Mouse (Mus musculus) kidney, embryonic 14.5 days (tissue): ENCODE results near the gene Ppard. TPM values are rescaled to one million over a fixed set of nuclear protein-coding genes. Genes with fewer than 3 reads are reported as not detected.

ENCODE experiments used
- ATAC-seq: fragments of 200-750 bp; cut with Nextera tagmentation; 2 replicates; pipeline ENCODE4 v1.8.0; 2017; ENCODE audit warnings: moderate number of reproducible peaks, mild to moderate bottlenecking, moderate TSS enrichment, moderate library complexity; ENCODE audit not compliant: low FRiP score, low TSS enrichment
- H3K27ac ChIP-seq: fragments of 300-500 bp; sonication (generic); 2 replicates; pipeline ENCODE4 v1.5.1; 2014; ENCODE audit warnings: low read depth, mild to moderate bottlenecking, low read length, moderate library complexity, mixed read lengths
- H3K27me3 ChIP-seq: fragments of 300-500 bp; sonication (generic); 2 replicates; pipeline ENCODE4 v1.6.1; 2014; ENCODE audit warnings: mild to moderate bottlenecking, low read length; ENCODE audit not compliant: control insufficient read depth, insufficient read depth
- H3K36me3 ChIP-seq: fragments of 300-500 bp; sonication (generic); 2 replicates; pipeline ENCODE4 v1.6.1; 2014; ENCODE audit warnings: low read length, mixed read lengths; ENCODE audit not compliant: control insufficient read depth, insufficient read depth
- H3K4me1 ChIP-seq: fragments of 300-500 bp; sonication (generic); 2 replicates; pipeline ENCODE4 v1.6.1; 2014; ENCODE audit warnings: low read length, mixed read lengths; ENCODE audit not compliant: control insufficient read depth, insufficient read depth
- H3K4me2 ChIP-seq: fragments of 300-500 bp; sonication (generic); replicated peaks from 2 replicates; pipeline ENCODE4 v1.6.1; 2014; ENCODE audit warnings: low read depth, mild to moderate bottlenecking, low read length
- H3K4me3 ChIP-seq: fragments of 300-500 bp; sonication (generic); 2 replicates; pipeline ENCODE4 v1.5.1; 2014; ENCODE audit warnings: mild to moderate bottlenecking, low read length
- H3K9ac ChIP-seq: fragments of 300-500 bp; sonication (generic); 2 replicates; pipeline ENCODE4 v1.6.1; 2014; ENCODE audit warnings: low read depth, mild to moderate bottlenecking, low read length, moderate library complexity
- H3K9me3 ChIP-seq: fragments of 300-500 bp; sonication (generic); 2 replicates; pipeline ENCODE4 v1.6.1; 2016; ENCODE audit warnings: low read length; ENCODE audit not compliant: control insufficient read depth
- WGBS: fragments of 180-500 bp; shearing (Covaris S2); extraction: QIAGEN DNeasy Blood & Tissue Kit; methylation state at CpG from one replicate; pipeline ENCODE4 v1.1.7; 2014; 5-methylcytosine and 5-hydroxymethylcytosine counted together
- polyA plus RNA-seq: library from polyadenylated mRNA; unstranded; fragments of >200 nt; fragmentation: Nextera tagmentation; extraction: Ambion mirVana; gene quantifications from 2 replicates; pipeline ENCODE4 v1.2.1, GENCODE M21; 2014

Gene Ppard
- polyA plus RNA-seq, 1 experiment from 2014 or later: 2.3 TPM

GRCm38 (mm10) chr17:28335267-28335666 is 102.8 kb downstream of the Ppard start:
- H3K27me3 ChIP-seq: no peaks in the 10 kb centered on the region
- H3K4me2 ChIP-seq: no peak overlapping the region
- peaks cover 33% of the 10 kb centered on the region for H3K4me1 ChIP-seq
- H3K27ac ChIP-seq: no peak overlapping the region
- WGBS: 60% methylated on average over 10 of the region's 10 CpGs
- no peak overlapping the region for H3K4me3 ChIP-seq
- H3K36me3 ChIP-seq: peaks cover 76% of the 10 kb centered on the region
- ATAC-seq: no peak
- H3K9ac ChIP-seq: no peak overlapping the region
- no peaks in the 10 kb centered on the region for H3K9me3 ChIP-seq

GRCm38 (mm10) chr17:28337547-28337946 is 105.0 kb downstream of the Ppard start:
- 89% methylated on average over 7 of the region's 7 CpGs for WGBS
- Histone ChIP-seq H3K9me3 (no peaks in the 10 kb centered on the region), H3K36me3 (peaks cover 53% of the 10 kb centered on the region), H3K27me3 (no peaks in the 10 kb centered on the region), H3K4me3 (no peak overlapping the region), H3K4me1 (peaks cover 43% of the 10 kb centered on the region), H3K27ac (no peak overlapping the region), H3K4me2 (no peak overlapping the region), H3K9ac (no peak overlapping the region)
- no peak for ATAC-seq

- H3K27ac ChIP-seq: peak overlapping the region; percentile 62; the same call in 1 of the 2 replicates
- H3K9ac ChIP-seq: peak overlapping the region; percentile 35; the same call in 1 of the 2 replicates
- H3K36me3 ChIP-seq: peaks cover 34% of the 10 kb centered on the region
- H3K4me2 ChIP-seq: peak overlapping the region; percentile 38
- H3K4me1 ChIP-seq: peaks cover 38% of the 10 kb centered on the region
- 74% methylated on average over 7 of the region's 7 CpGs for WGBS
- no peaks in the 10 kb centered on the region for H3K9me3 ChIP-seq
- no peak overlapping the region for H3K4me3 ChIP-seq
- H3K27me3 ChIP-seq: no peaks in the 10 kb centered on the region
- ATAC-seq: 0 out of 2 replicates have a peak, but pooled peaks have one; percentile 11
These were observed 108.1 kb downstream of the Ppard start for GRCm38 (mm10) chr17:28340578-28340977.

GRCm38 (mm10) chr17:28341091-28341490 is 108.6 kb downstream of the Ppard start:
- H3K27ac ChIP-seq: peak overlapping the region; percentile 62; the same call in 1 of the 2 replicates
- no peaks in the 10 kb centered on the region for H3K27me3 ChIP-seq
- ATAC-seq: peak; percentile 69
- peaks cover 29% of the 10 kb centered on the region for H3K36me3 ChIP-seq
- peaks cover 43% of the 10 kb centered on the region for H3K4me1 ChIP-seq
- H3K4me2 ChIP-seq: peak overlapping the region; percentile 38
- H3K9me3 ChIP-seq: no peaks in the 10 kb centered on the region
- WGBS: 6% methylated on average over 26 of the region's 26 CpGs
- H3K4me3 ChIP-seq: peak overlapping the region; percentile 18
- peak overlapping the region; percentile 35; the same call in 1 of the 2 replicates for H3K9ac ChIP-seq

GRCm38 (mm10) chr17:28344050-28344607 is 111.6 kb downstream of the Ppard start:
- no peak overlapping the region; the same call in 1 of the 2 replicates for H3K4me2 ChIP-seq
- no peak for ATAC-seq
- H3K9me3 ChIP-seq: no peaks in the 10 kb centered on the region
- H3K27me3 ChIP-seq: no peaks in the 10 kb centered on the region
- H3K4me1 ChIP-seq: peaks cover 71% of the 10 kb centered on the region
- peak overlapping the region; percentile 23; the same call in 1 of the 2 replicates for H3K9ac ChIP-seq
- 31% methylated on average over 4 of the region's 4 CpGs for WGBS
- H3K27ac ChIP-seq: no peak overlapping the region
- no peak overlapping the region for H3K4me3 ChIP-seq
- peaks cover 10% of the 10 kb centered on the region for H3K36me3 ChIP-seq

- Histone ChIP-seq H3K27me3 (no peaks in the 10 kb centered on the region), H3K4me3 (no peak overlapping the region), H3K36me3 (peaks cover 6% of the 10 kb centered on the region), H3K9ac (no peak overlapping the region), H3K4me2 (peak overlapping the region; percentile 40; the same call in 1 of the 2 replicates), H3K4me1 (peaks cover 75% of the 10 kb centered on the region), H3K27ac (peak overlapping the region; percentile 92; the same call in 1 of the 2 replicates), H3K9me3 (no peaks in the 10 kb centered on the region)
- 60% methylated on average over 3 of the region's 3 CpGs for WGBS
- ATAC-seq: no peak
These were observed 112.2 kb downstream of the Ppard start for GRCm38 (mm10) chr17:28344670-28345069.

GRCm38 (mm10) chr17:28345271-28345721 is 112.8 kb downstream of the Ppard start:
- Histone ChIP-seq H3K4me1 (peaks cover 72% of the 10 kb centered on the region), H3K4me3 (peak overlapping the region; percentile 9; the same call in 1 of the 2 replicates), H3K27me3 (no peaks in the 10 kb centered on the region), H3K36me3 (no peaks in the 10 kb centered on the region), H3K27ac (peak overlapping the region; percentile 92), H3K9ac (peak overlapping the region; percentile 45; the same call in 1 of the 2 replicates), H3K4me2 (peak overlapping the region; percentile 40), H3K9me3 (no peaks in the 10 kb centered on the region)
- 16% methylated on average over 8 of the region's 8 CpGs for WGBS
- 0 out of 2 replicates have a peak, but pooled peaks have one; percentile 3 for ATAC-seq

- Histone ChIP-seq H3K4me1 (peaks cover 67% of the 10 kb centered on the region), H3K27ac (peak overlapping the region; percentile 92), H3K4me2 (peak overlapping the region; percentile 40), H3K27me3 (no peaks in the 10 kb centered on the region), H3K4me3 (peak overlapping the region; percentile 9), H3K36me3 (no peaks in the 10 kb centered on the region), H3K9ac (peak overlapping the region; percentile 45; the same call in 1 of the 2 replicates), H3K9me3 (no peaks in the 10 kb centered on the region)
- ATAC-seq: no peak
- 10% methylated on average over 10 of the region's 10 CpGs for WGBS
These were observed 113.4 kb downstream of the Ppard start for GRCm38 (mm10) chr17:28345882-28346281.

GRCm38 (mm10) chr17:28347327-28347726 is 114.8 kb downstream of the Ppard start:
- Histone ChIP-seq H3K4me3 (no peak overlapping the region), H3K27me3 (no peaks in the 10 kb centered on the region), H3K9me3 (no peaks in the 10 kb centered on the region), H3K4me1 (peaks cover 64% of the 10 kb centered on the region), H3K9ac (peak overlapping the region; percentile 2; the same call in 1 of the 2 replicates), H3K4me2 (no peak overlapping the region), H3K36me3 (no peaks in the 10 kb centered on the region), H3K27ac (no peak overlapping the region; the same call in 1 of the 2 replicates)
- no peak for ATAC-seq
- 63% methylated on average over 10 of the region's 10 CpGs for WGBS
